Mouse (Mus musculus): Measurements from ENCODE around the gene Tnfrsf4.

DNA sequence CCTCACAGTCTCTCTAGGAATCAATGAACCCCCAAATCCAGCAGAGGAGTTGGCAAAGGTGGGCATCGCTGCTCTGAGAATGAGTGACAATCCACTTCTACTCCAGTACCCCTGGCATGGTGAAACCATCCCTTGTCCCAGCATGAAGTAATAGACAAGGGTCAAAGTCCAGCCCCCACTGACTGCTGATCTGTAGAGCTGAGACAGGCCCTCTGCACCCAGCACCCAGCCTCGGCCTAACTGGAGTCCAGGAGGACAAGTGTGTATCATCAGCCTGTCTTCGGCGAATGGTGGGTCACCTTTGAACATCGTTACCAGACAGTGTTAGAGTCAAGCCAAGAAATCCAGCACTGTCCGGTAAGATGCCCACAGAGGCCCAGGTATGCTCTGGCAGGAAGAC, 41.0 kb downstream of the Tnfrsf4 start:
- TF ChIP-seq CTCF (IDR thresholded peaks at IDR 0.05; ENCODE audit: low read depth) (no peak), EP300 (IDR thresholded peaks at IDR 0.05; ENCODE audit: low read depth) (no peak)
